Mouse (Mus musculus): Measurements from ENCODE around the gene Notch3.

DNA sequence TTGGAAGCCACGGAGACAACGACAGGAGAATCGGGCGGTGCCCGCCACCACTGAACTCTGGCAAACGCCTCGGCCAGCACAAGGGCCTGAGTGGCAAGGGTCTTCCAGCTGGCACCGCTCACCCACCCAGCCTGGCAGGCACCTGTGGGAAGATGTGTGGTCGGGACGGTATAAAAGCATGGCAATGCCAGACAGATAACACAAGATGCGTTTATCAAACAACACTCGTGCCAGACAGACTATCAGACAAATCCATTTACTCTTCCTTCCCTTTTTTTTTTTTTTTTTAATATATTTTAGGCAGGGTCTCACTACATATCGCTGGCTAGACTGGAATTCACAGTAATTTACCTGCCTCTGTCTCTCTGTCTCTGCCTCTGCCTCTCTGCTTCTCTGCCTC lies 7.8 kb downstream of the Notch3 start:
- TF ChIP-seq GATA1 (IDR thresholded peaks at IDR 0.05; ENCODE audit: low read length) (no peak), TAL1 (IDR thresholded peaks at IDR 0.05; ENCODE audit: low read length) (no peak)
